In the genomic region with DNA sequence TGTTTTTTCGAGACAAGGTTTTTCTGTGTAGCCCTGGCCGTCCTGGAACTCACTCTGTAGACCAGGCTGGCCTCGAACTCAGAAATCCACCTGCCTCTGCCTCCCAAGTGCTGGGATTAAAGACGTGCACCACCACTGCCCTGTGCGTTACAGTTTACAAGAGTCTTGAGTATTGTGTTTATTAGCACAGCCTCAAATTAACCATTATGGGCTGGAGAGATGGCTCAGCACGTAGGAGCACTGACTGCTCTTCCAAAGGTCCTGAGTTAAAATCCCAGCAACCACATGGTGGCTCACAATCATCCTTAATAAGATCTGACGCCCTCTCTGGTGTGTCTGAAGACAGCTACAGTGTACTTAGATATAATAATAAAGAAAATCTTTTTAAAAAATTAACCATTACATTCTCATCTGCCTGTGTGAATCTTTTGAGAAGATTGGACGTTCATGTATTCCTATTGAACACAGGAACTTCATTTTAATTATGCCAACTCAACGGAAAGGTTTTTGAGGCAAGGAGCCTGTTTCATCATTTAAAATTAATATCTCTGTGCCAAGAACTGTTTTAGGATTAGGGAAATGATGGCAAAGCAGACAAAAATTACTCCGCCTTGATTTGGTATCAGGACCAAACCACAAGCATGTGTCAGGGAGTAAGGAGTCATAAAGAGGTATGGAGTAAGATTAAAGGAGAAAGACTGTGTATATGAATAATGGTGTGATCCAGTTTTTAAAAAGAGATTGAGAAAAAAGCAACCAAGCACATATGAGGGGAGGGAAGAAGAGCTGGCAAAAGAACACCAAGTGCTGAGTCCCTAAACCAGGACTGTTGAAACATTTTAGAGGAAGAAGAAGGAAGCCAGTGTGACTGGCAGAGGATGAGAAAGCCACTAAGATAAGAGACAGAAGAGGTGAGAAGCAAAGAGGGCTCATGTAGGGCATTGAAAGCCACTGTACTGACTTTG, we compare ENCODE assay signal across 7 mouse cellular contexts. TPM values are rescaled to one million over a fixed set of nuclear protein-coding genes. Genes with fewer than 3 reads are reported as not detected.
A peak's percentile ranks its signal among the peaks of the same experiment; 100 is the strongest.
DNase-seq lines count a peak whose midpoint lies in the region; ATAC-seq and TF ChIP-seq lines count a peak whose summit lies in the region.

No protein-coding gene starts in this region.

- no peaks in the 10 kb centered on the region for H3K9me3 ChIP-seq in lung, embryonic 14.5 days (ENCODE audit: low read depth, low read length)
- H3K9me3 ChIP-seq in heart, embryonic 16.5 days (replicated peaks; ENCODE audit: control insufficient read depth, low read length) = no peaks in the 10 kb centered on the region
- H3K9me3 ChIP-seq in midbrain, embryonic 10.5 days (replicated peaks) = no peaks in the 10 kb centered on the region

- H3K4me1 ChIP-seq in lung, embryonic 14.5 days (ENCODE audit: insufficient read depth) = peaks cover 6% of the 10 kb centered on the region; the same call in 1 of the 2 replicates
- H3K4me1 ChIP-seq in bone marrow, adult 2 months (ENCODE audit: control insufficient read depth, insufficient read depth, low read length) = no peaks in the 10 kb centered on the region; the same call in 1 of the 2 replicates
- H3K4me1 ChIP-seq in heart, embryonic 16.5 days (ENCODE audit: control insufficient read depth, insufficient read depth, low read length) = peaks cover 9% of the 10 kb centered on the region
- H3K4me1 ChIP-seq in midbrain, embryonic 10.5 days = peaks cover 30% of the 10 kb centered on the region

- peak; percentile 7; the same call in 1 of the 2 replicates for ATAC-seq in lung, embryonic 14.5 days (ENCODE audit: insufficient read depth)
- no peak for ATAC-seq in heart, embryonic 16.5 days (replicated peaks; ENCODE audit: extremely low read depth, insufficient read depth, low FRiP score)
- ATAC-seq in megakaryocyte-erythroid progenitor cell, adult 5-6 weeks (replicated peaks; ENCODE audit: low FRiP score, low TSS enrichment, poor library complexity, severe bottlenecking) = no peak

- DNase-seq in lung, embryonic 14.5 days = peak; percentile 30
- DNase-seq in lung, postnatal 4 days = no peak
- DNase-seq in midbrain, embryonic 10.5 days (ENCODE audit: low spot score) = no peak
- no peak for DNase-seq in frontal cortex, postnatal 10 days (ENCODE audit: low spot score in 2 of 2)

- TF ChIP-seq CTCF in lung, embryonic 14.5 days (IDR thresholded peaks at IDR 0.05; ENCODE audit: low read depth) = no peak
- TF ChIP-seq CTCF in bone marrow, adult 2 months (IDR thresholded peaks at IDR 0.05; ENCODE audit: control insufficient read depth, insufficient read depth, low read length) = no peak

- H3K4me2 ChIP-seq in lung, embryonic 14.5 days = peak overlapping the region; percentile 69
- peak overlapping the region; percentile 69 for H3K4me2 ChIP-seq in heart, embryonic 16.5 days (ENCODE audit: low read depth, low read length)

- 30% methylated on average over 10 of the region's 10 CpGs for WGBS in lung, embryonic 14.5 days
- WGBS in bone marrow, adult 2 months = 22% methylated on average over 10 of the region's 10 CpGs
- WGBS in heart, embryonic 16.5 days = 37% methylated on average over 10 of the region's 10 CpGs
- WGBS in midbrain, embryonic 10.5 days = 51% methylated on average over 10 of the region's 10 CpGs

- peak overlapping the region; percentile 100 for H3K27ac ChIP-seq in lung, embryonic 14.5 days (ENCODE audit: low read depth)
- H3K27ac ChIP-seq in bone marrow, adult 2 months (ENCODE audit: control insufficient read depth, insufficient read depth, low read depth, low read length, poor library complexity) = peak overlapping the region; percentile 97
- peak overlapping the region; percentile 98 for H3K27ac ChIP-seq in heart, embryonic 16.5 days (ENCODE audit: low read length)
- peak overlapping the region; percentile 99 for H3K27ac ChIP-seq in midbrain, embryonic 10.5 days (replicated peaks)

- peak overlapping the region; percentile 89 for H3K4me3 ChIP-seq in lung, embryonic 14.5 days (ENCODE audit: low read depth, low read length)
- H3K4me3 ChIP-seq in bone marrow, adult 2 months (replicated peaks; ENCODE audit: control insufficient read depth, low read depth, low read length) = peak overlapping the region; percentile 86
- H3K4me3 ChIP-seq in heart, embryonic 16.5 days (ENCODE audit: low read length) = peak overlapping the region; percentile 85
- peak overlapping the region; percentile 91 for H3K4me3 ChIP-seq in midbrain, embryonic 10.5 days

- TF ChIP-seq POLR2A in bone marrow, adult 2 months (IDR thresholded peaks at IDR 0.05; ENCODE audit: borderline replicate concordance, control insufficient read depth, low read depth, low read length) = no peak

- H3K36me3 ChIP-seq in lung, embryonic 14.5 days (ENCODE audit: insufficient read depth) = no peaks in the 10 kb centered on the region
- no peaks in the 10 kb centered on the region for H3K36me3 ChIP-seq in heart, embryonic 16.5 days (ENCODE audit: control insufficient read depth, insufficient read depth)
- peaks cover 8% of the 10 kb centered on the region for H3K36me3 ChIP-seq in midbrain, embryonic 10.5 days

- no peaks in the 10 kb centered on the region for H3K27me3 ChIP-seq in lung, embryonic 14.5 days (ENCODE audit: insufficient read depth, low read length)
- no peaks in the 10 kb centered on the region for H3K27me3 ChIP-seq in heart, embryonic 16.5 days (ENCODE audit: control insufficient read depth, insufficient read depth, low read length)
- no peaks in the 10 kb centered on the region for H3K27me3 ChIP-seq in midbrain, embryonic 10.5 days (ENCODE audit: low read depth, poor library complexity, severe bottlenecking)

- peak overlapping the region; percentile 75 for H3K9ac ChIP-seq in lung, embryonic 14.5 days
- H3K9ac ChIP-seq in heart, embryonic 16.5 days (ENCODE audit: low read length) = peak overlapping the region; percentile 84

RNA-seq across cellular contexts. Expression of a gene that starts 1.7 kb away (rescaled TPM):
- 23.8 and 24.1 TPM in 2 replicates for polyA plus RNA-seq in lung, embryonic 14.5 days (2014; fragmentation: Nextera tagmentation; extraction: Ambion mirVana)
- 5.7 and 16.4 TPM in 2 replicates for polyA plus RNA-seq in bone marrow, adult 2 months (2011; ENCODE audit: insufficient read depth, insufficient read length, low replicate concordance, missing spikeins)
- 17.9 and 19.2 TPM in 2 replicates for polyA plus RNA-seq in heart, embryonic 16.5 days (2015; fragmentation: Nextera tagmentation; extraction: Ambion mirVana)
- polyA plus RNA-seq in midbrain, embryonic 10.5 days (2016; fragmentation: Nextera tagmentation; extraction: Ambion mirVana) = 18.1 and 22.1 TPM in 2 replicates
- 62.4 and 68.5 TPM in 2 replicates for total RNA-seq in megakaryocyte-erythroid progenitor cell, adult 5-6 weeks (2014; fragmentation: Nextera tagmentation)
- total RNA-seq in megakaryocyte-erythroid progenitor cell, adult 5-6 weeks (2017) = 17.5 and 21.3 TPM in 2 replicates

RNA-seq across cellular contexts. Expression of a gene that starts 35.4 kb away (rescaled TPM):
- 53.7 and 63.7 TPM in 2 replicates for polyA plus RNA-seq in lung, embryonic 14.5 days (2014; fragmentation: Nextera tagmentation; extraction: Ambion mirVana)
- polyA plus RNA-seq in bone marrow, adult 2 months (2011; ENCODE audit: insufficient read depth, insufficient read length, low replicate concordance, missing spikeins) = 49.5 and 55.4 TPM in 2 replicates
- 31.6 and 34.7 TPM in 2 replicates for polyA plus RNA-seq in heart, embryonic 16.5 days (2015; fragmentation: Nextera tagmentation; extraction: Ambion mirVana)
- 65.8 and 66.5 TPM in 2 replicates for polyA plus RNA-seq in midbrain, embryonic 10.5 days (2016; fragmentation: Nextera tagmentation; extraction: Ambion mirVana)
- 72.1 and 90.7 TPM in 2 replicates for total RNA-seq in megakaryocyte-erythroid progenitor cell, adult 5-6 weeks (2014; fragmentation: Nextera tagmentation)
- 66.7 and 100.0 TPM in 2 replicates for total RNA-seq in megakaryocyte-erythroid progenitor cell, adult 5-6 weeks (2017)

RNA-seq across cellular contexts. Expression of a gene that starts 51.0 kb away (rescaled TPM):
- polyA plus RNA-seq in lung, embryonic 14.5 days (2014; fragmentation: Nextera tagmentation; extraction: Ambion mirVana) = 312 and 328 TPM in 2 replicates
- polyA plus RNA-seq in bone marrow, adult 2 months (2011; ENCODE audit: insufficient read depth, insufficient read length, low replicate concordance, missing spikeins) = 80.5 and 81.0 TPM in 2 replicates
- polyA plus RNA-seq in heart, embryonic 16.5 days (2015; fragmentation: Nextera tagmentation; extraction: Ambion mirVana) = 356 and 374 TPM in 2 replicates
- polyA plus RNA-seq in midbrain, embryonic 10.5 days (2016; fragmentation: Nextera tagmentation; extraction: Ambion mirVana) = 354 and 390 TPM in 2 replicates
- total RNA-seq in megakaryocyte-erythroid progenitor cell, adult 5-6 weeks (2014; fragmentation: Nextera tagmentation) = 204 and 223 TPM in 2 replicates
- 318 and 398 TPM in 2 replicates for total RNA-seq in megakaryocyte-erythroid progenitor cell, adult 5-6 weeks (2017)
